Mouse (Mus musculus): ENCODE data around the gene Tmem88b. TPM values are rescaled to one million over a fixed set of nuclear protein-coding genes. Genes with fewer than 3 reads are reported as not detected.
A peak's percentile ranks its signal among the peaks of the same experiment; 100 is the strongest.

The Tmem88b gene
- total RNA-seq, 2 experiments from 2014 or later, result 0.64 to 1.3 TPM

- DNase-seq, result peak; percentile 37 to 49
- intact Hi-C loops (cut with DNase I), result no loop called here
Observed at GRCm38 (mm10) chr4:155734951-155735702, 50.5 kb downstream of the Tmem88b start.

DNA sequence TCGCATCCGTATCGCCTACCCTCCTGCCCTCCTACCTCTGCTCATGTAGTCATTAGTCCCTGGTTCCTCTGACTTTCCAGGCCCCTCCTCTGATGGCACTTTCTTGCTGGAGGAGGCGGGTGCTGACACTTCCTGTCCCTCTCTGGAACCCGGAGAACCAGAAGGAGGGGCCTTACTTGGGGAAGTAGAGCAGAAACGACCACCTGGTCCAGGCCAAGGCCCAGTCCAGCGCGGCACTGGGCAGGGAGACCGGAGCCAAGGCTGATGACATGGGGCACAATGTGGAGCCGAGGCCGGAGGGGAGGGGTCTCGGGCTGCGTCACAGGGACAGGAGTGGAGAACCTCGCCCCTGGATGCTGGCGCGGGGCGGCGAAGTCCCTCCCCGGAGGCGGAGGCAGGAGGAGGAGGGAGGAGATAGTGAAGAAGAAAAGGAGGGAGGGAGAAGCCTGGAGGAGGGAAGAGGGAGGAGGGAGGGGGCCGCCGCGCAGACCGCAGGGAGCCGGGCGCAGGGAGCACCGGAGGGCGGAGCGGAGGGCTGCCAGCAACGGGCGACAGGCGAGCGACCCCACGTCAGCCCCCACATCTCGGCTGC is 51.2 kb downstream of the Tmem88b start, which contains the start of gene Tmem240:
Gene Tmem240, plus strand, starts transcription at position 451 of the 592 bp plus-strand sequence.
- peak; percentile 82 to 89 for DNase-seq
- intact Hi-C loops (cut with DNase I), result no loop called here

DNA sequence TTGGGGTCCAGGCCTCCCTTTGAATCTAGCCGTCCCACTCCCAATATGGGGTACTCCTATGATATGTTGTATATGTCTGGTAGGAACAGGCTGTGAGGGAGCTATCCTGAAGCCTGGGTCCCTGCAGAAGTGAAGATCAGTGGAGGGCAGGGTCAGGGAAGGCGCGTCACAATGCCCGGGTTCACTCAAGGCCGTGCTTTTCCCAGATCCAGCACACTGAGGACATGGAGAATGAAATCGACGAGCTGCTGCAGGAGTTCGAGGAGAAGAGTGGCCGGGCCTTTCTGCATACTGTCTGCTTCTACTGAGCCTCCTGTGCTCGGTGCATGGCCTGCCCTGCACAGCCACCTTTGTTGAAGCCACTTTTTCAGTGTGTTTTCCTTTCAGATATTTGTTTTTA is 52.4 kb downstream of the Tmem88b start:
- no peak for DNase-seq
- intact Hi-C loops (cut with DNase I), result no loop called here

Small RNA genes within 50 kb of the gene (microRNA-seq; reads per million reads assigned to microRNA genes)
- gene Gm27743 (ENCODE audit: borderline number of aligned reads in 2 of 2), result 0 reads per million in 2 experiments

Other genes starting within 250 kb of the Tmem88b start
- gene Nadk, start 223.5 kb downstream of the Tmem88b start, total RNA-seq (2021), result 10 to 100 TPM; 26.2 to 28.1 TPM
- 1 to 10 TPM; 6.7 to 8.1 TPM for gene Slc35e2, start 184.5 kb downstream of the Tmem88b start, total RNA-seq (2021)
- 10 to 100 TPM; 32.1 to 34.2 TPM for gene Cdk11b, start 161.0 kb downstream of the Tmem88b start, total RNA-seq (2021)
- not detected for gene Gm10563, start 140.5 kb downstream of the Tmem88b start, total RNA-seq (2021)
- gene Mmp23, start 132.5 kb downstream of the Tmem88b start, total RNA-seq (2021), result 10 to 100 TPM in 1 of 2 experiments, 1 to 10 TPM in 1; 9.3 to 10.5 TPM
- gene Mib2, start 116.7 kb downstream of the Tmem88b start, total RNA-seq (2021), result 10 to 100 TPM; 25.3 to 29.9 TPM
- 1 to 10 TPM; 1.2 to 1.6 TPM for gene Fndc10, start 91.5 kb downstream of the Tmem88b start, total RNA-seq (2021)
- gene Ssu72, start 81.1 kb downstream of the Tmem88b start, total RNA-seq (2021), result 10 to 100 TPM; 43.5 to 45.6 TPM
- gene Tmem240, start 51.1 kb downstream of the Tmem88b start, total RNA-seq (2021), result under 1 TPM; 0.19 to 0.42 TPM
- 10 to 100 TPM; 45.1 to 45.9 TPM for gene Atad3a, start 24.8 kb downstream of the Tmem88b start, total RNA-seq (2021)
- 1 to 10 TPM; 6.6 to 7.9 TPM for gene Vwa1, start 11.2 kb downstream of the Tmem88b start, total RNA-seq (2021)
- not detected for gene Ankrd65, start 4.6 kb upstream of the Tmem88b start, total RNA-seq (2021)
- 10 to 100 TPM; 77.8 to 81.1 TPM for gene Mrpl20, start 17.0 kb upstream of the Tmem88b start, total RNA-seq (2021)
- gene Ccnl2, start 26.6 kb upstream of the Tmem88b start, total RNA-seq (2021), result 10 to 100 TPM; 31.0 to 34.0 TPM
- gene Aurkaip1, start 45.4 kb upstream of the Tmem88b start, total RNA-seq (2021), result 100 to 1,000 TPM; 114 to 116 TPM
- 10 to 100 TPM; 27.4 to 33.7 TPM for gene Mxra8, start 53.8 kb upstream of the Tmem88b start, total RNA-seq (2021)
- gene Dvl1, start 61.5 kb upstream of the Tmem88b start, total RNA-seq (2021), result 10 to 100 TPM; 46.2 to 54.2 TPM
- under 1 TPM; 0.27 to 0.28 TPM for gene Tas1r3, start 77.5 kb upstream of the Tmem88b start, total RNA-seq (2021)
- gene Cptp, start 83.6 kb upstream of the Tmem88b start, total RNA-seq (2021), result 10 to 100 TPM in 1 of 2 experiments, 1 to 10 TPM in 1; 9.5 to 11.7 TPM
- gene Ints11, start 83.7 kb upstream of the Tmem88b start, total RNA-seq (2021), result 10 to 100 TPM; 15.7 to 18.8 TPM
- gene Pusl1, start 105.9 kb upstream of the Tmem88b start, total RNA-seq (2021), result 10 to 100 TPM; 12.7 to 13.1 TPM
- gene Acap3, start 105.9 kb upstream of the Tmem88b start, total RNA-seq (2021), result 10 to 100 TPM; 12.0 to 12.2 TPM
- 10 to 100 TPM; 49.4 to 56.0 TPM for gene Ube2j2, start 158.0 kb upstream of the Tmem88b start, total RNA-seq (2021)
- gene C1qtnf12, start 176.4 kb upstream of the Tmem88b start, total RNA-seq (2021), result 10 to 100 TPM; 15.6 to 16.0 TPM
- gene B3galt6, start 206.8 kb upstream of the Tmem88b start, total RNA-seq (2021), result 1 to 10 TPM; 2.2 to 2.4 TPM
- gene Sdf4, start 207.0 kb upstream of the Tmem88b start, total RNA-seq (2021), result 10 to 100 TPM; 77.9 to 89.1 TPM
- gene Tnfrsf4, start 228.0 kb upstream of the Tmem88b start, total RNA-seq (2021), result under 1 TPM; 0.27 to 0.39 TPM
- not detected for gene Tnfrsf18, start 240.3 kb upstream of the Tmem88b start, total RNA-seq (2021)